Mouse (Mus musculus) liver, adult 2 months (tissue): ENCODE data around the gene Eci2. TPM values are rescaled to one million over a fixed set of nuclear protein-coding genes. Genes with fewer than 3 reads are reported as not detected.
"Not testable (repeated sequence)": the region's sequence is repeated elsewhere in the genome, so short reads cannot be mapped to it uniquely, and the experiment has no call there.

Experiments
- DNase-seq: peaks from one replicate; pipeline ENCODE4 v3.0.0-alpha.2; 2011; ENCODE audit warnings: low read depth, low spot score; ENCODE audit errors: extremely low read depth
- H3K27ac ChIP-seq: fragments of 200-500 bp; replicated peaks from 2 replicates; pipeline ENCODE4 v1.5.1; 2012; ENCODE audit warnings: low read depth, mild to moderate bottlenecking, control low read depth, inconsistent platforms, low read length; ENCODE audit not compliant: insufficient read depth
- H3K27me3 ChIP-seq: fragments of 200-500 bp; 2 replicates; pipeline ENCODE4 v1.6.1; 2012; ENCODE audit warnings: mild to moderate bottlenecking, moderate library complexity, low read length, inconsistent platforms; ENCODE audit not compliant: control insufficient read depth, insufficient read depth
- H3K36me3 ChIP-seq: fragments of 200-500 bp; 2 replicates; pipeline ENCODE4 v1.6.1; 2012; ENCODE audit warnings: low read length, inconsistent platforms; ENCODE audit not compliant: control insufficient read depth, insufficient read depth
- H3K4me1 ChIP-seq: fragments of 200-500 bp; 2 replicates; pipeline ENCODE4 v1.6.1; 2011; ENCODE audit warnings: low read length; ENCODE audit not compliant: control insufficient read depth, insufficient read depth
- H3K4me3 ChIP-seq: fragments of 200-500 bp; 2 replicates; pipeline ENCODE4 v1.5.1; 2011; ENCODE audit warnings: low read depth, mild to moderate bottlenecking, control low read depth, low read length, moderate library complexity; ENCODE audit not compliant: insufficient read depth
- H3K79me2 ChIP-seq: fragments of 200-500 bp; 2 replicates; pipeline ENCODE4 v1.6.1; 2012; ENCODE audit warnings: inconsistent platforms, mild to moderate bottlenecking, low read length, moderate library complexity; ENCODE audit not compliant: control insufficient read depth, insufficient read depth
- H3K9ac ChIP-seq: fragments of 200-500 bp; 2 replicates; pipeline ENCODE4 v1.6.1; 2012; ENCODE audit warnings: low read depth, mild to moderate bottlenecking, control low read depth, inconsistent platforms, low read length
- CTCF ChIP-seq: fragments of 200-500 bp; IDR thresholded peaks from 2 replicates; pipeline ENCODE4 v1.5.1; 2011; ENCODE audit warnings: low read depth, low read length, control low read depth
- POLR2A ChIP-seq: fragments of 200-500 bp; IDR thresholded peaks from 2 replicates; pipeline ENCODE4 v1.6.1; 2011; ENCODE audit warnings: low read length, control low read depth; ENCODE audit not compliant: insufficient read depth; ENCODE audit errors: extremely low read depth
- WGBS: fragments of 180-500 bp; shearing (Covaris S2); methylation state at CpG from one replicate; pipeline ENCODE4 v1.1.7; 2018; 5-methylcytosine and 5-hydroxymethylcytosine counted together
- polyA plus RNA-seq: library from polyadenylated mRNA; depleted of rRNA; stranded (reverse); fragments of >200 nt; gene quantifications from 2 replicates; pipeline ENCODE4 v1.2.3, GENCODE M21; 2012
- total RNA-seq: library from RNA; depleted of rRNA; stranded (reverse); fragments of >200 nt; gene quantifications from 2 replicates; pipeline ENCODE4 v1.2.3, GENCODE M21; 2014

The Eci2 gene
- total and polyA plus RNA-seq, 2 experiments: 125 to 359 TPM

DNA sequence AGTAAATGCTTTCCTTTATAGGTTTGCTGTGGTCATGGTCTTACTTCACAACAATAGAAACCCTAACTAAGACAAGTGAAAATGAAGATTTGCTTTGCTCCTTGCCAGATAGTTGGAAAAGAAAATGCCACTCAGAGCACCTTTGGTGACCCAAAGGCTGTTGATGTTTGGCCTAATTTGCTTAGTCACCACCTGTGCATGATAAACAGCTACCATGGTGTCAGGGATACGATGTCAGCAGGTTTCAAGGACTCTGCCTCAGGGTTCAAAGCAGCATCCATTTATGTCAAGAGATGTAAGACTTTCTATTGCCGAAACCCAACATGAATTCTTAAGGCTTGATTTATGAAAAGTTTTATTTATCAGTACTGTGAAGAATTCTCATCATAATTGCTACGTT lies 49.5 kb downstream of the Eci2 start:
- Histone ChIP-seq H3K27ac (no peak overlapping the region), H3K36me3 (peaks cover 55% of the 10 kb centered on the region), H3K9ac (no peak overlapping the region), H3K4me1 (no peaks in the 10 kb centered on the region; the same call in 1 of the 2 replicates), H3K79me2 (no peaks in the 10 kb centered on the region), H3K4me3 (no peak overlapping the region), H3K27me3 (no peaks in the 10 kb centered on the region)
- WGBS: 85% methylated on average over 3 of the region's 3 CpGs
- TF ChIP-seq POLR2A (no peak), CTCF (no peak)
- DNase-seq: peak; percentile 43

DNA sequence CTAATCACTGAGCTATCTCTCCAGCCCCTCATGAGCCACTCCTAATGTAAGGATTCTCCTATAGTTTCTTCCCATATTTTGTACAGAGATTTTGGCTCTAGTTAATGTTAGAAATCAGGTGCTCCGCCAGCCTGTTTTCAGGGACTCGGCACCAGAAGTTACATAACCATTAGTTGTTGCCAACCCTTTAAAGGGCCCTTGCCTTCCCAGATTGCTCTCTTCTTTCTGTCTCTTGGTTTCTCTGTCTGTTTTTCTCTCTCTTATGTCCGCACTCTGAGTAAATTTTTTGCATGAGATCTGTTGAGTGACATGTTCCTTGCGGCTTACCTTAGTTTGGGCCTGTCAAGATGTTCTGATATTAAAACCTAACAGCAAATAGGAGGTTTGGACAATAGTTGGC lies 50.8 kb downstream of the Eci2 start:
- H3K79me2 ChIP-seq: no peaks in the 10 kb centered on the region
- DNase-seq: peak; percentile 73
- no peaks in the 10 kb centered on the region for H3K27me3 ChIP-seq
- H3K4me3 ChIP-seq: no peak overlapping the region
- H3K9ac ChIP-seq: no peak overlapping the region
- H3K36me3 ChIP-seq: peaks cover 43% of the 10 kb centered on the region
- no peak for TF ChIP-seq POLR2A
- no peak for TF ChIP-seq CTCF
- no peak overlapping the region for H3K27ac ChIP-seq
- H3K4me1 ChIP-seq: no peaks in the 10 kb centered on the region; the same call in 1 of the 2 replicates
- 57% methylated on average over 4 of the region's 4 CpGs for WGBS

DNA sequence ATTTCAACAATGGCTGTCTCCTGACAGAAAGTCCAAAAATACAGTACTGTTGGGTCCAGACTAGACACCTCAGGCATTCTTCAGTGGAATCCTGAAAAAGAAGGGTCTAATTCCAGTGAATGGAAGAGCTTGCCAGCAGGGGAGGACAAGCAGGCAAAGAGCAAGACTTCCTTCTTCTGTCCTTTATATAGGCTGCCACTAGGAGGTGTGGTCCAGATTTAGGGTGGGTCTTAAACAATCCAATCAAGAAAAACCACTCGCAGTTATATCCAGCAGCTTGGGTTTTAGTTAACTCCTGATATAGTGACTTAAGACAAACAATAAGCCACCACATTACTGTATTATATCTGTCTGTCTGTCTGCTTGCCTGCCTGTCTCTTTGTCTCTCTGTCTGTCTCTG lies 53.1 kb downstream of the Eci2 start:
- Histone ChIP-seq H3K9ac (no peak overlapping the region), H3K79me2 (no peaks in the 10 kb centered on the region), H3K4me3 (no peak overlapping the region), H3K4me1 (no peaks in the 10 kb centered on the region; the same call in 1 of the 2 replicates), H3K27me3 (no peaks in the 10 kb centered on the region), H3K36me3 (peaks cover 21% of the 10 kb centered on the region), H3K27ac (no peak overlapping the region)
- WGBS: 30% methylated on average over 1 of the region's 1 CpGs
- DNase-seq: no peak
- TF ChIP-seq CTCF (no peak), POLR2A (no peak)

DNA sequence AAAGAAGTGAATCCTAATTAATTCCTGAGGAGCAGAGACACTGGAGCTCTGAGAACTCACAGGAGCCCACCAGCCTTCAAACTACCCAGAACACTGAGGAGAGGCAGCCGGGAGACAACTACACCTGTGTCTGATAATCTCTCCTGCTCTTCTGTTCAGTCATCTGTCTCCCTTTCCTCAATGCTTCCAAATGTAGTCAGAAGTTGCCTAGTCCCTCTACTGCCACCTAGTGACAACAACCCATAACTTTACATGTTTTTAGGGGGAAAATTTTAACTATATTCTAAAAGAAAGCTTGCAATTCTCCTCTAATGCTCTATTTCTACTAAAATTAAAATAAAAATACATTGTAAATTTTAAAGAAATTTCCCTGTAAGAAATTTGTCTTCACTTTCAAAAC lies 53.7 kb downstream of the Eci2 start:
- DNase-seq: peak; percentile 65
- TF ChIP-seq POLR2A (no peak), CTCF (0 out of 2 replicates have a peak, but pooled peaks have one; percentile 24)
- H3K79me2 ChIP-seq: no peaks in the 10 kb centered on the region
- no peak overlapping the region for H3K9ac ChIP-seq
- no peaks in the 10 kb centered on the region for H3K27me3 ChIP-seq
- 22% methylated on average over 1 of the region's 1 CpGs for WGBS
- H3K36me3 ChIP-seq: peaks cover 14% of the 10 kb centered on the region
- H3K4me1 ChIP-seq: no peaks in the 10 kb centered on the region; the same call in 1 of the 2 replicates
- no peak overlapping the region for H3K4me3 ChIP-seq
- no peak overlapping the region for H3K27ac ChIP-seq

DNA sequence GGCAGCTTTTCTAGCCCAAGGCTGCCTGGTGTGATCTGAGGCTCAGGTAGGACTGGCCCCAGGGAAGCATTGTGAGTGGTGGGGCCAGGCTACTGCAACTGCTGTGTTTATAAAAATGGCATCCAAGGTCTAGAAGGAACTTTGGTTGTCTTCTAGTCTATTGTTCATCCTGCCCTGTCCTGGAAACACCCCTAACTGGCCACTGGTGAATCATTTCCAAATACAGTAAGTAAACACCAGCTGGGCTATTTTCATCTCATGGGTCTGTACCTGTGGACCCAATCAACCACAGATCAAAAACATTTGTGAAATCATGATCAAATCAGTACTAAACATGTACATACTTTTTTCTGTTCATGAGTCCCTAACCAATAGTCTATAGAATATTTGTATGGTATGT lies 54.4 kb downstream of the Eci2 start:
- H3K79me2 ChIP-seq, H3K27me3 ChIP-seq, H3K36me3 ChIP-seq, H3K27ac ChIP-seq, H3K4me1 ChIP-seq, H3K9ac ChIP-seq, H3K4me3 ChIP-seq, DNase-seq: not testable (repeated sequence)

DNA sequence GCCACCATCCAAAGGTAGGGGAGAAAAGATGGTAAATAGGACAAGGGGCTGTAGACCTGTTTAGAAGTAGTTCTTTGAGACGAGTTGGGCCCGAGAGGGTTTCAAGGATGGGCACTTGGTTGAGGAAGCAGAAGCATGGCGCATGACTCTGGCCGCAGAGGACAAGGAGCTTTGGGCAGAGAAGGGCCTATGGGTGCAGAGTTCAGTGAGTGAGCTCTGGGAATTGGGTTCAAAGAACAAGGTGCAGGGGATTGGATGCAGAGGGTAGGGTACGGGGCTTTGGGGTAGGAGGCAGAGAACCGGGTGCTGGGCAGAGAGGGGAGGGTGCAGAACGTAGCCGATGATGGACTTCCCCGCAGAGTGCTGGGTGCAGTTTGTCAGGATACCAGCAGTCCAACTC lies 61.2 kb downstream of the Eci2 start:
- 85% methylated on average over 9 of the region's 9 CpGs for WGBS
- H3K4me1 ChIP-seq, H3K27me3 ChIP-seq, H3K36me3 ChIP-seq, DNase-seq, H3K4me3 ChIP-seq, H3K79me2 ChIP-seq, H3K9ac ChIP-seq, H3K27ac ChIP-seq: not testable (repeated sequence)
